8 mouse cellular contexts compared by ENCODE assay signal in the genomic region with DNA sequence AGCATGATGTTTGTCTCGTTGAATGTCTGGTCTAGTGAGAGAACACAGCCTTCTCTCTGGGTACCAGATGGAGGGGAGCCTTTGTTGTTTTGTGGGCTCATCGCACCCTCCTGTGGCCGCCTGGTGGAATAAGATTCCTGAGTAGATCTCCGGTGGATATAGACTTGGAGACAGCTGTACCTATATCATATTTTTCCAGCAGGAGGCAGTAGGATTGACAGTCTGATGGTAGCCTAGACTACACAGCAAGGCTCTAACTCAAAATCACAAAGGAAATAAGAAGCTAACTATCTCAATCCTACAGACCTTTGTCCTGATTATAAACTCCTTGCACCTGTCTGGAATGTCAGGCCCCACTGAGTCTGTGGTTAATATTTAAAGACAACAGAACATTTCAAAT. TPM values are rescaled to one million over a fixed set of nuclear protein-coding genes. Genes with fewer than 3 reads are reported as not detected.
DNase-seq lines count a peak whose midpoint lies in the region; ATAC-seq and TF ChIP-seq lines count a peak whose summit lies in the region.
"Had no signal": no experiment of that assay in that cellular context is flagged by ENCODE, and none has a peak within 500 bp of the region (broad histone marks: within the 10 kb centered on the region; RNA-seq: fewer than 3 reads in every experiment).

No protein-coding gene starts in this region.

- TF ChIP-seq POLR2A in CH12.LX (IDR thresholded peaks at IDR 0.05; ENCODE audit: low read depth, low read length) = no peak
- TF ChIP-seq POLR2A in MEL (IDR thresholded peaks at IDR 0.05; ENCODE audit: control insufficient read depth in 1 of 2, insufficient read depth in 1 of 2, low read depth in 1 of 2, low read length in 2 of 2, poor library complexity in 1 of 2) = no peak

- H3K79me2 ChIP-seq in CH12.LX (replicated peaks; ENCODE audit: control insufficient read depth, extremely low read depth, insufficient read depth, poor library complexity, severe bottlenecking) (no peaks in the 10 kb centered on the region), MEL (ENCODE audit: control insufficient read depth, insufficient read depth, low read length, poor library complexity) (no peaks in the 10 kb centered on the region)

- H3K36me3 ChIP-seq in CH12.LX (replicated peaks in 1 of 2; ENCODE audit: control insufficient read depth in 1 of 2, insufficient read depth in 1 of 2, low read length in 1 of 2) = no peaks in the 10 kb centered on the region
- no peaks in the 10 kb centered on the region for H3K36me3 ChIP-seq in MEL (ENCODE audit: control insufficient read depth in 1 of 2, insufficient read depth in 2 of 2, low read length in 2 of 2)
- H3K36me3 ChIP-seq in lung, embryonic 16.5 days (ENCODE audit: control insufficient read depth, insufficient read depth, low read length) = no peaks in the 10 kb centered on the region
- H3K36me3 ChIP-seq: hindbrain, embryonic 15.5 days had no signal

- TF ChIP-seq RAD21 in CH12.LX (IDR thresholded peaks at IDR 0.05; ENCODE audit: low read depth, low read length) = peak; percentile 69
- TF ChIP-seq RAD21 in MEL (IDR thresholded peaks at IDR 0.05; ENCODE audit: low read depth, low read length) = peak; percentile 47

- dilution Hi-C loops in CH12.LX (cut with MboI; ENCODE audit: extremely low pct_ligation_motif_present, extremely low pct_unique_long_range_greater_than_20kb, low sequenced_read_pairs) = no loop called here

- no peak overlapping the region for H3K4me3 ChIP-seq in CH12.LX (replicated peaks in 1 of 3; ENCODE audit: low read depth in 2 of 3, low read length in 2 of 3, poor library complexity in 1 of 3)
- no peak overlapping the region for H3K4me3 ChIP-seq in MEL (ENCODE audit: control insufficient read depth in 1 of 2, insufficient read depth in 1 of 2, low read depth in 2 of 2, low read length in 2 of 2)
- no peak overlapping the region for H3K4me3 ChIP-seq in lung, embryonic 16.5 days (ENCODE audit: low read length)
- H3K4me3 ChIP-seq: hindbrain, embryonic 15.5 days had no signal

- no peak overlapping the region for H3K4me2 ChIP-seq in CH12.LX (ENCODE audit: insufficient read depth, low read depth, poor library complexity, severe bottlenecking)
- H3K4me2 ChIP-seq in lung, embryonic 16.5 days (ENCODE audit: low read depth, low read length) = no peak overlapping the region
- H3K4me2 ChIP-seq: hindbrain, embryonic 15.5 days had no signal

- H3K27ac ChIP-seq in CH12.LX (ENCODE audit: insufficient read depth, low read depth) (no peak overlapping the region), MEL (ENCODE audit: control insufficient read depth, low read depth, low read length) (no peak overlapping the region)
- H3K27ac ChIP-seq in lung, embryonic 16.5 days (ENCODE audit: low read length) = no peak overlapping the region
- H3K27ac ChIP-seq: hindbrain, embryonic 15.5 days had no signal

- DNase-seq in CH12.LX (ENCODE audit: extremely low read depth) (peak; percentile 24), MEL (ENCODE audit: low read depth, low spot score) (peak; percentile 45)
- peak; percentile 19 for DNase-seq in cerebellum, adult 9-11 months
- DNase-seq in frontal cortex, postnatal 14 days (ENCODE audit: low spot score in 2 of 2) = peak; percentile 33 to 52
- DNase-seq in kidney, postnatal 4 days = peak; percentile 74 to 84
- peak; percentile 43 to 50 for DNase-seq in right cerebral cortex, postnatal 36 days (ENCODE audit: low spot score in 2 of 2)

- H3K27me3 ChIP-seq in CH12.LX (replicated peaks) (peaks cover 3% of the 10 kb centered on the region), MEL (ENCODE audit: control insufficient read depth in 1 of 2, insufficient read depth in 2 of 2, low read length in 2 of 2) (peaks cover 2 to 3% of the 10 kb centered on the region in 2 experiments)
- no peaks in the 10 kb centered on the region for H3K27me3 ChIP-seq in lung, embryonic 16.5 days (ENCODE audit: control insufficient read depth, insufficient read depth, low read depth, low read length)
- H3K27me3 ChIP-seq: hindbrain, embryonic 15.5 days had no signal

- peak in 1 of 2 experiments; percentile 80; a peak in 2 of 4 replicates for TF ChIP-seq CTCF in CH12.LX (conservative IDR thresholded peaks at IDR 0.05 in 1 of 2, IDR thresholded peaks at IDR 0.05 in 1 of 2; ENCODE audit: low read depth in 2 of 2, low read length in 2 of 2)
- TF ChIP-seq CTCF in MEL (IDR thresholded peaks at IDR 0.05 in 2 of 3, conservative IDR thresholded peaks at IDR 0.05 in 1 of 3; ENCODE audit: control insufficient read depth in 1 of 3, insufficient read depth in 1 of 3, low read depth in 2 of 3, low read length in 3 of 3, poor library complexity in 1 of 3, severe bottlenecking in 1 of 3) = peak; percentile 14 to 74 (median 55); a peak in 4 of 6 replicates

- ATAC-seq in lung, embryonic 16.5 days (ENCODE audit: low read depth) = peak; percentile 54

- no peaks in the 10 kb centered on the region for H3K4me1 ChIP-seq in CH12.LX (ENCODE audit: control insufficient read depth in 1 of 2, insufficient read depth in 2 of 2)
- no peaks in the 10 kb centered on the region for H3K4me1 ChIP-seq in MEL (ENCODE audit: control insufficient read depth in 1 of 2, insufficient read depth in 2 of 2, low read length in 2 of 2)
- no peaks in the 10 kb centered on the region for H3K4me1 ChIP-seq in lung, embryonic 16.5 days (replicated peaks; ENCODE audit: control insufficient read depth, insufficient read depth, low read length)
- H3K4me1 ChIP-seq: hindbrain, embryonic 15.5 days had no signal

- H3K9ac ChIP-seq in CH12.LX (ENCODE audit: insufficient read depth, low read depth) (no peak overlapping the region), MEL (ENCODE audit: control insufficient read depth, low read depth, low read length, poor library complexity, severe bottlenecking) (no peak overlapping the region)
- no peak overlapping the region for H3K9ac ChIP-seq in lung, embryonic 16.5 days (ENCODE audit: low read length)
- H3K9ac ChIP-seq: hindbrain, embryonic 15.5 days had no signal

- TF ChIP-seq EP300 in CH12.LX (IDR thresholded peaks at IDR 0.05; ENCODE audit: low read length) = no peak
- no peak for TF ChIP-seq EP300 in MEL (IDR thresholded peaks at IDR 0.05; ENCODE audit: low read depth in 1 of 2, low read length in 2 of 2)

- in situ Hi-C loops in CH12.LX (cut with MboI; ENCODE audit: low pct_ligation_motif_present, low pct_unique_long_range_greater_than_20kb, low sequenced_read_pairs) = no loop called here

- H3K9me3 ChIP-seq in CH12.LX (replicated peaks; ENCODE audit: low read length) = peaks cover 4% of the 10 kb centered on the region
- no peaks in the 10 kb centered on the region for H3K9me3 ChIP-seq in MEL (replicated peaks; ENCODE audit: insufficient read depth, low read length)
- H3K9me3 ChIP-seq in lung, embryonic 16.5 days (ENCODE audit: control insufficient read depth, low read length) = peaks cover 4% of the 10 kb centered on the region; the same call in 1 of the 2 replicates
- H3K9me3 ChIP-seq: hindbrain, embryonic 15.5 days had no signal

- 11% methylated on average over 4 of the region's 4 CpGs for WGBS in lung, embryonic 16.5 days

TF ChIP-seq in CH12.LX, 34 proteins besides CTCF, POLR2A, EP300 and RAD21 (continues in another document):
- no peak for TF ChIP-seq UBTF (IDR thresholded peaks at IDR 0.05; ENCODE audit: low read depth, low read length)
- TF ChIP-seq KAT2A (IDR thresholded peaks at IDR 0.05; ENCODE audit: insufficient replicate concordance, low read length) = no peak
- peak; percentile 60 for TF ChIP-seq SMC3 (IDR thresholded peaks at IDR 0.05; ENCODE audit: low read depth, low read length)

TF ChIP-seq in MEL, 35 proteins besides CTCF, POLR2A, EP300 and RAD21:
- TF ChIP-seq GABPA (IDR thresholded peaks at IDR 0.05; ENCODE audit: low read depth, low read length) (no peak), SMC3 (IDR thresholded peaks at IDR 0.05; ENCODE audit: low read depth, low read length) (peak; percentile 45)
TF ChIP-seq in MEL: peak in this region for 1.

RNA-seq across cellular contexts. Expression of gene Defb29, which starts 4.8 kb away (rescaled TPM):
- total RNA-seq in CH12.LX (2012; rRNA removed) (not detected in 2 replicates), CH12.LX (2014; rRNA removed) (not detected in 2 replicates), MEL (2012; rRNA removed) (not detected in 2 replicates)
- polyA plus RNA-seq in CH12.LX (2012; ENCODE audit: insufficient read length, low read depth) (not detected in 2 replicates), MEL (2012; ENCODE audit: insufficient read depth in 1 of 2, insufficient read length in 2 of 2, low read depth in 1 of 2, low replicate concordance in 2 of 2, missing spikeins in 1 of 2) (not detected)
- not detected in 2 replicates for polyA plus RNA-seq in lung, embryonic 16.5 days (2015; fragmentation: Nextera tagmentation; extraction: Ambion mirVana)
- polyA plus RNA-seq: hindbrain, embryonic 15.5 days had no signal

RNA-seq across cellular contexts. Expression of gene Gm17416, which starts 24.4 kb away (rescaled TPM):
- total RNA-seq in CH12.LX (2012; rRNA removed) (not detected in 2 replicates), CH12.LX (2014; rRNA removed) (not detected in 2 replicates), MEL (2012; rRNA removed) (not detected in 2 replicates)
- polyA plus RNA-seq in CH12.LX (2012; ENCODE audit: insufficient read length, low read depth) (not detected in 2 replicates), MEL (2012; ENCODE audit: insufficient read depth in 1 of 2, insufficient read length in 2 of 2, low read depth in 1 of 2, low replicate concordance in 2 of 2, missing spikeins in 1 of 2) (not detected)
- not detected in 2 replicates for polyA plus RNA-seq in lung, embryonic 16.5 days (2015; fragmentation: Nextera tagmentation; extraction: Ambion mirVana)
- polyA plus RNA-seq: hindbrain, embryonic 15.5 days had no signal

RNA-seq across cellular contexts. Expression of gene Defb28, which starts 26.6 kb away (rescaled TPM):
- not detected in 2 replicates for total RNA-seq in CH12.LX (2012; rRNA removed)
- not detected in 2 replicates for total RNA-seq in CH12.LX (2014; rRNA removed)
- not detected in 2 replicates for polyA plus RNA-seq in CH12.LX (2012; ENCODE audit: insufficient read length, low read depth)
- not detected in 2 replicates for total RNA-seq in MEL (2012; rRNA removed)
- not detected for polyA plus RNA-seq in MEL (2012; ENCODE audit: insufficient read depth in 1 of 2, insufficient read length in 2 of 2, low read depth in 1 of 2, low replicate concordance in 2 of 2, missing spikeins in 1 of 2)
- not detected in 2 replicates for polyA plus RNA-seq in lung, embryonic 16.5 days (2015; fragmentation: Nextera tagmentation; extraction: Ambion mirVana)
- polyA plus RNA-seq: hindbrain, embryonic 15.5 days had no signal

RNA-seq across cellular contexts. Expression of gene Defb21, which starts 27.9 kb away (rescaled TPM):
- total RNA-seq in CH12.LX (2012; rRNA removed) (not detected in 2 replicates), CH12.LX (2014; rRNA removed) (not detected in 2 replicates), MEL (2012; rRNA removed) (not detected in 2 replicates)
- polyA plus RNA-seq in CH12.LX (2012; ENCODE audit: insufficient read length, low read depth) (not detected in 2 replicates), MEL (2012; ENCODE audit: insufficient read depth in 1 of 2, insufficient read length in 2 of 2, low read depth in 1 of 2, low replicate concordance in 2 of 2, missing spikeins in 1 of 2) (not detected)
- not detected in 2 replicates for polyA plus RNA-seq in lung, embryonic 16.5 days (2015; fragmentation: Nextera tagmentation; extraction: Ambion mirVana)
- polyA plus RNA-seq: hindbrain, embryonic 15.5 days had no signal

RNA-seq across cellular contexts. Expression of gene Defb26, which starts 33.2 kb away (rescaled TPM):
- not detected in 2 replicates for total RNA-seq in CH12.LX (2012; rRNA removed)
- not detected in 2 replicates for total RNA-seq in CH12.LX (2014; rRNA removed)
- polyA plus RNA-seq in CH12.LX (2012; ENCODE audit: insufficient read length, low read depth) = not detected in 2 replicates
- not detected in 2 replicates for total RNA-seq in MEL (2012; rRNA removed)
- not detected for polyA plus RNA-seq in MEL (2012; ENCODE audit: insufficient read depth in 1 of 2, insufficient read length in 2 of 2, low read depth in 1 of 2, low replicate concordance in 2 of 2, missing spikeins in 1 of 2)
- not detected in 2 replicates for polyA plus RNA-seq in lung, embryonic 16.5 days (2015; fragmentation: Nextera tagmentation; extraction: Ambion mirVana)
- polyA plus RNA-seq: hindbrain, embryonic 15.5 days had no signal

Comparison
In these comparisons a context has a peak if more than half of its experiments do, and no peak if none do; other contexts are left out.
1. DNase-seq: peak in every context shown above with its lines; median percentile 79 in kidney, postnatal 4 days; 46 in right cerebral cortex, postnatal 36 days; 45 in MEL; 42 in frontal cortex, postnatal 14 days; 24 in CH12.LX; 19 in cerebellum, adult 9-11 months.
2. Of the 35 proteins assayed by ChIP-seq in both MEL and CH12.LX: peak only in MEL: none; only in CH12.LX: none; in both: RAD21 and SMC3; in neither: 32; mixed calls (peak in some experiments, not most) for 1.